Mouse (Mus musculus) megakaryocyte, embryonic 14.5 days (primary cell): ENCODE measurements at regions not wholly inside any gene's neighbourhood (a gene's known extent, or its start where the extent isn't known, plus 50 kb on each side); places are given as distances from the start of the nearest gene placed in this dataset.

Source experiments
- H3K27me3 ChIP-seq: replicated peaks from 2 replicates; pipeline ENCODE3; 2012; ENCODE audit warnings: inconsistent platforms
- H3K36me3 ChIP-seq: replicated peaks from 2 replicates; pipeline ENCODE3; 2012; ENCODE audit warnings: low read length, inconsistent platforms, mixed read lengths
- H3K4me1 ChIP-seq: 2 replicates; pipeline ENCODE4 v1.6.1; 2012; ENCODE audit warnings: inconsistent platforms
- H3K4me3 ChIP-seq: replicated peaks from 2 replicates; pipeline ENCODE3; 2012; ENCODE audit warnings: moderate library complexity, mild to moderate bottlenecking, inconsistent platforms
- H3K9me3 ChIP-seq: 2 replicates; pipeline ENCODE4 v1.6.1; 2012; ENCODE audit warnings: inconsistent platforms
- FLI1 ChIP-seq: IDR thresholded peaks from 2 replicates; pipeline ENCODE4 v1.6.1; 2012; ENCODE audit warnings: low read length, inconsistent platforms, mixed read lengths
- GATA1 ChIP-seq: IDR thresholded peaks from 3 replicates; pipeline ENCODE4 v1.6.1; 2012; ENCODE audit warnings: mixed read lengths, low read length, inconsistent platforms, borderline replicate concordance

GRCm38 (mm10) chr17:83122525-83123280 is 92.4 kb upstream of the Pkdcc start:
- Histone ChIP-seq H3K36me3 (no peaks in the 10 kb centered on the region), H3K4me1 (peaks cover 10% of the 10 kb centered on the region; the same call in 1 of the 2 replicates), H3K9me3 (peaks cover 45% of the 10 kb centered on the region), H3K4me3 (peak overlapping the region; percentile 86), H3K27me3 (peaks cover 28% of the 10 kb centered on the region)
- TF ChIP-seq GATA1, result no peak
- no peak for TF ChIP-seq FLI1

GRCm38 (mm10) chr17:83125057-83125456 is 90.0 kb upstream of the Pkdcc start:
- H3K4me3 ChIP-seq, result no peak overlapping the region
- no peaks in the 10 kb centered on the region for H3K36me3 ChIP-seq
- H3K9me3 ChIP-seq, result peaks cover 51% of the 10 kb centered on the region
- H3K27me3 ChIP-seq, result peaks cover 27% of the 10 kb centered on the region
- peaks cover 10% of the 10 kb centered on the region; the same call in 1 of the 2 replicates for H3K4me1 ChIP-seq
- TF ChIP-seq GATA1, result no peak
- TF ChIP-seq FLI1, result no peak

- H3K9me3 ChIP-seq, result peaks cover 39% of the 10 kb centered on the region
- TF ChIP-seq GATA1 (no peak), FLI1 (no peak)
- H3K4me3 ChIP-seq, result no peak overlapping the region
Measured at GRCm38 (mm10) chr17:83127842-83128241, 87.2 kb upstream of the Pkdcc start.

GRCm38 (mm10) chr17:83128843-83129544 is 86.1 kb upstream of the Pkdcc start:
- Histone ChIP-seq H3K27me3 (peaks cover 8% of the 10 kb centered on the region), H3K9me3 (peaks cover 30% of the 10 kb centered on the region), H3K4me3 (no peak overlapping the region), H3K36me3 (no peaks in the 10 kb centered on the region), H3K4me1 (0 out of 2 replicates have a peak, but pooled peaks cover 3% of the 10 kb centered on the region)
- TF ChIP-seq GATA1 (no peak), FLI1 (no peak)

More at GRCm38 (mm10) chr17:83127842-83128241, 87.2 kb upstream of the Pkdcc start:
- peaks cover 14% of the 10 kb centered on the region for H3K27me3 ChIP-seq
- no peaks in the 10 kb centered on the region for H3K36me3 ChIP-seq
- H3K4me1 ChIP-seq, result peaks cover 7% of the 10 kb centered on the region; the same call in 1 of the 2 replicates

- Histone ChIP-seq H3K27me3 (peaks cover 6% of the 10 kb centered on the region), H3K36me3 (no peaks in the 10 kb centered on the region), H3K4me1 (0 out of 2 replicates have a peak, but pooled peaks cover 2% of the 10 kb centered on the region), H3K4me3 (no peak overlapping the region), H3K9me3 (peaks cover 25% of the 10 kb centered on the region)
- TF ChIP-seq FLI1 (no peak), GATA1 (no peak)
Measured at GRCm38 (mm10) chr17:83129658-83130057, 85.4 kb upstream of the Pkdcc start.

- no peaks in the 10 kb centered on the region for H3K4me1 ChIP-seq
- no peak for TF ChIP-seq GATA1
- no peak for TF ChIP-seq FLI1
- peaks cover 15% of the 10 kb centered on the region for H3K9me3 ChIP-seq
- H3K4me3 ChIP-seq, result no peak overlapping the region
- no peaks in the 10 kb centered on the region for H3K36me3 ChIP-seq
- H3K27me3 ChIP-seq, result peaks cover 7% of the 10 kb centered on the region
Measured at GRCm38 (mm10) chr17:83133201-83133600, 81.9 kb upstream of the Pkdcc start.

- H3K27me3 ChIP-seq, result peaks cover 7% of the 10 kb centered on the region
- no peaks in the 10 kb centered on the region for H3K4me1 ChIP-seq
- peaks cover 3% of the 10 kb centered on the region for H3K9me3 ChIP-seq
- no peak overlapping the region for H3K4me3 ChIP-seq
- H3K36me3 ChIP-seq, result no peaks in the 10 kb centered on the region
- TF ChIP-seq GATA1 (no peak), FLI1 (no peak)
Measured at GRCm38 (mm10) chr17:83135441-83136120, 79.5 kb upstream of the Pkdcc start.

GRCm38 (mm10) chr17:83136267-83136666 is 78.8 kb upstream of the Pkdcc start:
- H3K4me1 ChIP-seq, result no peaks in the 10 kb centered on the region
- H3K27me3 ChIP-seq, result peaks cover 7% of the 10 kb centered on the region
- no peak for TF ChIP-seq FLI1
- no peak for TF ChIP-seq GATA1
- no peak overlapping the region for H3K4me3 ChIP-seq
- H3K36me3 ChIP-seq, result no peaks in the 10 kb centered on the region
- H3K9me3 ChIP-seq, result no peaks in the 10 kb centered on the region

GRCm38 (mm10) chr17:83137720-83138119 is 77.4 kb upstream of the Pkdcc start:
- TF ChIP-seq FLI1 (no peak), GATA1 (no peak)

More at GRCm38 (mm10) chr17:83137720-83138119, 77.4 kb upstream of the Pkdcc start:
- Histone ChIP-seq H3K36me3 (no peaks in the 10 kb centered on the region), H3K9me3 (no peaks in the 10 kb centered on the region), H3K27me3 (peaks cover 5% of the 10 kb centered on the region), H3K4me1 (no peaks in the 10 kb centered on the region), H3K4me3 (no peak overlapping the region)
